Mouse (Mus musculus): ENCODE results near the gene Zc2hc1b.

GRCm38 (mm10) chr10:13171461-13171860, 6.4 kb downstream of the Zc2hc1b start:
- TF ChIP-seq CTCF (IDR thresholded peaks at IDR 0.05; ENCODE audit: control insufficient read depth, insufficient read depth, insufficient read length) (no peak), USF1 (IDR thresholded peaks at IDR 0.05; ENCODE audit: low read depth) (no peak), MAX (IDR thresholded peaks at IDR 0.05) (no peak), CEBPB (IDR thresholded peaks at IDR 0.05; ENCODE audit: low read depth) (no peak), MYOD1 (IDR thresholded peaks at IDR 0.05; ENCODE audit: control insufficient read depth, insufficient read length, low read depth) (no peak), FOSL1 (IDR thresholded peaks at IDR 0.05; ENCODE audit: insufficient read depth, low read length, poor library complexity, severe bottlenecking) (no peak), MYOG (IDR thresholded peaks at IDR 0.05; ENCODE audit: control insufficient read depth, extremely low read depth, insufficient read length) (no peak)

All from C2C12 (cell line).